21 mouse cellular contexts compared by ENCODE assay signal in genomic region chr13:111865956-111866355, GRCm38 (mm10). TPM values are rescaled to one million over a fixed set of nuclear protein-coding genes. Genes with fewer than 3 reads are reported as not detected.
DNase-seq lines count a peak whose midpoint lies in the region; ATAC-seq lines count a peak whose summit lies in the region.
"Had no signal": no experiment of that assay in that cellular context is flagged by ENCODE, and none has a peak within 500 bp of the region (broad histone marks: within the 10 kb centered on the region; RNA-seq: fewer than 3 reads in every experiment).

No protein-coding gene starts in this region.

- no peaks in the 10 kb centered on the region for H3K9me3 ChIP-seq in heart, embryonic 10.5 days
- H3K9me3 ChIP-seq in midbrain, embryonic 11.5 days (ENCODE audit: control insufficient read depth, low read length), result no peaks in the 10 kb centered on the region
- H3K9me3 ChIP-seq in midbrain, embryonic 16.5 days (replicated peaks; ENCODE audit: control insufficient read depth, low read length, poor library complexity, severe bottlenecking), result no peaks in the 10 kb centered on the region

- H3K4me2 ChIP-seq in midbrain, embryonic 11.5 days, result no peak overlapping the region
- H3K4me2 ChIP-seq in midbrain, embryonic 16.5 days (ENCODE audit: low read length), result no peak overlapping the region

- no peaks in the 10 kb centered on the region for H3K36me3 ChIP-seq in heart, embryonic 10.5 days
- H3K36me3 ChIP-seq in midbrain, embryonic 11.5 days (ENCODE audit: control insufficient read depth, insufficient read depth, low read length), result no peaks in the 10 kb centered on the region
- H3K36me3 ChIP-seq in midbrain, embryonic 16.5 days (ENCODE audit: control insufficient read depth, insufficient read depth, low read length), result no peaks in the 10 kb centered on the region
- H3K36me3 ChIP-seq: G1E had no signal

- H3K27me3 ChIP-seq in heart, embryonic 10.5 days (ENCODE audit: insufficient read depth, poor library complexity, severe bottlenecking), result no peaks in the 10 kb centered on the region
- no peaks in the 10 kb centered on the region for H3K27me3 ChIP-seq in midbrain, embryonic 11.5 days (ENCODE audit: control insufficient read depth, insufficient read depth, low read length)
- no peaks in the 10 kb centered on the region for H3K27me3 ChIP-seq in midbrain, embryonic 16.5 days (ENCODE audit: control insufficient read depth, insufficient read depth, low read depth, low read length)
- H3K27me3 ChIP-seq: CH12.LX, Patski had no signal

- 91% methylated on average over 7 of the region's 7 CpGs for WGBS in heart, embryonic 10.5 days
- 95% methylated on average over 7 of the region's 7 CpGs for WGBS in midbrain, embryonic 11.5 days
- 97% methylated on average over 7 of the region's 7 CpGs for WGBS in midbrain, embryonic 16.5 days

- no peak overlapping the region for H3K4me3 ChIP-seq in heart, embryonic 10.5 days
- H3K4me3 ChIP-seq in midbrain, embryonic 11.5 days (ENCODE audit: low read depth, low read length), result no peak overlapping the region
- no peak overlapping the region for H3K4me3 ChIP-seq in midbrain, embryonic 16.5 days (ENCODE audit: low read depth, low read length)

- peak; percentile 52 for DNase-seq in heart, adult 11 months
- DNase-seq in heart, postnatal 4 days, result no peak
- DNase-seq in heart, embryonic 10.5 days (ENCODE audit: low spot score), result peak; percentile 54
- DNase-seq in heart, adult 8-10 months (ENCODE audit: low spot score), result no peak
- peak; percentile 72 for DNase-seq in midbrain, embryonic 11.5 days (ENCODE audit: low spot score, missing footprints)
- DNase-seq: adrenal gland, adult 2 months; adrenal gland, adult 8-10 months; adrenal gland, postnatal 10 days; adrenal gland, postnatal 14 days; adrenal gland, postnatal 25 days; adrenal gland, postnatal 36 days; B cell, adult 2 months; cerebellum, adult 11 months; cerebellum, adult 11-12 months; cerebellum, adult 18-20 months had no signal

- H3K4me1 ChIP-seq in heart, embryonic 10.5 days, result peaks cover 40% of the 10 kb centered on the region
- no peaks in the 10 kb centered on the region for H3K4me1 ChIP-seq in midbrain, embryonic 11.5 days (ENCODE audit: control insufficient read depth, insufficient read depth, low read length)
- peaks cover 10% of the 10 kb centered on the region for H3K4me1 ChIP-seq in midbrain, embryonic 16.5 days (ENCODE audit: control insufficient read depth, insufficient read depth, low read length)

- ATAC-seq in midbrain, embryonic 11.5 days (ENCODE audit: low FRiP score), result no peak
- ATAC-seq in midbrain, embryonic 16.5 days, result no peak
- ATAC-seq: activated CD4-positive, CD25-positive, alpha-beta regulatory T cell, adult 4 months; CD4-positive, CD25-positive, alpha-beta regulatory T cell, adult 4 months; Patski had no signal

- H3K9ac ChIP-seq in midbrain, embryonic 11.5 days (ENCODE audit: low read length), result no peak overlapping the region
- H3K9ac ChIP-seq in midbrain, embryonic 16.5 days (ENCODE audit: low read depth, low read length), result no peak overlapping the region

- no peak overlapping the region for H3K27ac ChIP-seq in heart, embryonic 10.5 days
- H3K27ac ChIP-seq in midbrain, embryonic 11.5 days (ENCODE audit: low read depth, low read length), result no peak overlapping the region
- H3K27ac ChIP-seq in midbrain, embryonic 16.5 days (ENCODE audit: low read length), result no peak overlapping the region

RNA-seq across cellular contexts. Expression of gene Map3k1, which starts 57.2 kb away (rescaled TPM):
- 10 to 100 TPM; 29.9 to 33.8 TPM for total RNA-seq in heart, postnatal 4 days (2021)
- 13.8 and 16.6 TPM in 2 replicates for polyA plus RNA-seq in heart, embryonic 10.5 days (2016; fragmentation: Nextera tagmentation; extraction: Ambion mirVana)
- total RNA-seq in heart, adult 8-10 months (2022), result 10 to 100 TPM; 20.9 to 29.5 (median 21.3) TPM
- 12.0 and 14.4 TPM in 2 replicates for polyA plus RNA-seq in midbrain, embryonic 11.5 days (2014; fragmentation: Nextera tagmentation; extraction: Ambion mirVana)
- polyA plus RNA-seq in midbrain, embryonic 16.5 days (2015; fragmentation: Nextera tagmentation; extraction: Ambion mirVana), result 10.5 and 12.4 TPM in 2 replicates

Comparison
In these comparisons a context has a peak if more than half of its experiments do, and no peak if none do; other contexts are left out.
1. DNase-seq: peak in heart, adult 11 months (single experiment), heart, embryonic 10.5 days (single experiment) and midbrain, embryonic 11.5 days (single experiment); none in heart, postnatal 4 days (single experiment) and heart, adult 8-10 months (single experiment).